Mouse (Mus musculus) kidney, embryonic 14.5 days (tissue): Measurements from ENCODE around the gene Il1rl2. TPM values are rescaled to one million over a fixed set of nuclear protein-coding genes. Genes with fewer than 3 reads are reported as not detected.

Experiments used
- ATAC-seq: fragments of 200-750 bp; cut with Nextera tagmentation; 2 replicates; pipeline ENCODE4 v1.8.0; 2017; ENCODE audit warnings: moderate number of reproducible peaks, mild to moderate bottlenecking, moderate TSS enrichment, moderate library complexity; ENCODE audit not compliant: low FRiP score, low TSS enrichment
- H3K27ac ChIP-seq: fragments of 300-500 bp; sonication (generic); 2 replicates; pipeline ENCODE4 v1.5.1; 2014; ENCODE audit warnings: low read depth, mild to moderate bottlenecking, low read length, moderate library complexity, mixed read lengths
- H3K27me3 ChIP-seq: fragments of 300-500 bp; sonication (generic); 2 replicates; pipeline ENCODE4 v1.6.1; 2014; ENCODE audit warnings: mild to moderate bottlenecking, low read length; ENCODE audit not compliant: control insufficient read depth, insufficient read depth
- H3K36me3 ChIP-seq: fragments of 300-500 bp; sonication (generic); 2 replicates; pipeline ENCODE4 v1.6.1; 2014; ENCODE audit warnings: low read length, mixed read lengths; ENCODE audit not compliant: control insufficient read depth, insufficient read depth
- H3K4me1 ChIP-seq: fragments of 300-500 bp; sonication (generic); 2 replicates; pipeline ENCODE4 v1.6.1; 2014; ENCODE audit warnings: low read length, mixed read lengths; ENCODE audit not compliant: control insufficient read depth, insufficient read depth
- H3K4me2 ChIP-seq: fragments of 300-500 bp; sonication (generic); replicated peaks from 2 replicates; pipeline ENCODE4 v1.6.1; 2014; ENCODE audit warnings: low read depth, mild to moderate bottlenecking, low read length
- H3K4me3 ChIP-seq: fragments of 300-500 bp; sonication (generic); 2 replicates; pipeline ENCODE4 v1.5.1; 2014; ENCODE audit warnings: mild to moderate bottlenecking, low read length
- H3K9ac ChIP-seq: fragments of 300-500 bp; sonication (generic); 2 replicates; pipeline ENCODE4 v1.6.1; 2014; ENCODE audit warnings: low read depth, mild to moderate bottlenecking, low read length, moderate library complexity
- H3K9me3 ChIP-seq: fragments of 300-500 bp; sonication (generic); 2 replicates; pipeline ENCODE4 v1.6.1; 2016; ENCODE audit warnings: low read length; ENCODE audit not compliant: control insufficient read depth
- WGBS: fragments of 180-500 bp; shearing (Covaris S2); extraction: QIAGEN DNeasy Blood & Tissue Kit; methylation state at CpG from one replicate; pipeline ENCODE4 v1.1.7; 2014; 5-methylcytosine and 5-hydroxymethylcytosine counted together
- polyA plus RNA-seq: library from polyadenylated mRNA; unstranded; fragments of >200 nt; fragmentation: Nextera tagmentation; extraction: Ambion mirVana; gene quantifications from 2 replicates; pipeline ENCODE4 v1.2.1, GENCODE M21; 2014

Il1rl2 gene
- polyA plus RNA-seq, 1 experiment from 2014 or later = 5.2 TPM

DNA sequence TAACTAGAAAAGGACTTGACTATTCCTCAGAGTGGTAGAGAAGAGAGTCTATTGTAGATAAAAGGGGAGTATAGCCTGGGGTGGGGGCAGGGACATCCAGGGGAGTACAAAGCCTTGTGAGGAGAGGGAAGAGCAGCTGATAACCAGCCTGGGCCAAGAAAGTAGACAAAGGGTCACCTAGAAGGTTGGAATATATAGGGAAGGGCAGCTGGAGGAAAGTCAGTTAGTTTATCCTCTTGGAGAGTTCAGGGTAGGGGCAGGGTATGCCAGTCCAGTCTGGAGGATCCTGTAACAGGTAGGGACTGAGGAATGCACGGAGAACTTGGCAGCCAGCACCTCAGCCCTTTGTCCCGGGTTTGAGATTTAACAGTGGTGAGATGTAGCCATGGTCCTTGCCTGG is 33.9 kb downstream of the Il1rl2 start:
- no peaks in the 10 kb centered on the region for H3K36me3 ChIP-seq
- H3K27ac ChIP-seq = no peak overlapping the region
- no peak overlapping the region for H3K9ac ChIP-seq
- H3K4me2 ChIP-seq = no peak overlapping the region
- no peaks in the 10 kb centered on the region for H3K27me3 ChIP-seq
- no peaks in the 10 kb centered on the region for H3K4me1 ChIP-seq
- no peaks in the 10 kb centered on the region for H3K9me3 ChIP-seq
- no peak for ATAC-seq
- WGBS = 91% methylated on average over 2 of the region's 2 CpGs
- no peak overlapping the region for H3K4me3 ChIP-seq

DNA sequence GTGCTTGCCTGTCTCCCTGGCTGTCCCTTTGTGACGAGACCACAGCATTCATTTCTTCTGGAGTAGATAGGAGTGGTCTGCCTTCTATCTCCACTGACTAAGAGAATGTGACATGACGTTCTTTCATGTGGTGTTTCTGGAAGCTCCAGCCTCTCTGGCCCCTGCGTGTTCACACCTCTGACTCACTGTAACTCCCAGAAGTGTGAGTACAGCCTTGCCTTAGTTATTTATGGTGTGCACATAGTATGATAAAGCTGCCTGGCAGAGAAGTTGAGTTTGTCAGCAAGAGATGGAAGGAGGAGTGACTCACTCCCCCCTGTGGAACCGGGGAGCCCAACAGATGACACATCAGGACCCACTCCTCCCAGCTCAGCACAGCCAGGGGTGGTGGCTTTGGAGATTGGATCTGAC is 34.4 kb downstream of the Il1rl2 start:
- no peaks in the 10 kb centered on the region for H3K27me3 ChIP-seq
- no peak for ATAC-seq
- 69% methylated on average over 4 of the region's 4 CpGs for WGBS

GRCm38 (mm10) chr1:40359731-40360130 is 35.3 kb downstream of the Il1rl2 start:
- Histone ChIP-seq H3K9me3 (no peaks in the 10 kb centered on the region), H3K27me3 (no peaks in the 10 kb centered on the region), H3K27ac (no peak overlapping the region), H3K9ac (no peak overlapping the region), H3K4me1 (no peaks in the 10 kb centered on the region), H3K36me3 (no peaks in the 10 kb centered on the region), H3K4me2 (no peak overlapping the region), H3K4me3 (no peak overlapping the region)
- WGBS = 51% methylated on average over 2 of the region's 2 CpGs
- no peak for ATAC-seq

More for the DNA sequence above, 34.4 kb downstream of the Il1rl2 start:
- Histone ChIP-seq H3K36me3 (no peaks in the 10 kb centered on the region), H3K4me1 (no peaks in the 10 kb centered on the region), H3K4me3 (no peak overlapping the region), H3K9me3 (no peaks in the 10 kb centered on the region), H3K4me2 (no peak overlapping the region), H3K27ac (no peak overlapping the region), H3K9ac (no peak overlapping the region)

DNA sequence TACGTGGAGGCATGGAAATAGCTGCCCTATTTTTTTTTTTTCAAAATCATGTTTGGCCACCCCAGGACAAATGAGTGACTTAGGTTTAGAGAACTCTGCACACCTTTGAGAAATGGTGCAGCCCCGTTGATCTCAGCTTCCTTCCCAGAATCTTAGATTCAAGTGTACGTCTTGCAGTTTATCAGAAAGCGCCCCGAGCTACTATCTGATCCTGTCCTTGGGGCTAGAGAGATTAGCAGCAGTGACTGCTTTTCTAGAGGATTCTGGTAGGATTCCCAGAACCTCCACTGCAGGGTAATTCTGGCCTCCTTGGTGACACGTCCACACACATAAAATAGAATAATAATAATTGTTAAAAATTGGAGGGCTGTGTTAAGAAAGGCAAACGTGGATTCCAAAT is 36.6 kb downstream of the Il1rl2 start:
- H3K4me2 ChIP-seq = no peak overlapping the region
- no peak overlapping the region for H3K9ac ChIP-seq
- no peaks in the 10 kb centered on the region for H3K4me1 ChIP-seq
- no peaks in the 10 kb centered on the region for H3K36me3 ChIP-seq
- no peak overlapping the region for H3K27ac ChIP-seq
- no peaks in the 10 kb centered on the region for H3K27me3 ChIP-seq
- WGBS = 83% methylated on average over 7 of the region's 7 CpGs
- H3K9me3 ChIP-seq = no peaks in the 10 kb centered on the region
- no peak overlapping the region for H3K4me3 ChIP-seq
- no peak for ATAC-seq

DNA sequence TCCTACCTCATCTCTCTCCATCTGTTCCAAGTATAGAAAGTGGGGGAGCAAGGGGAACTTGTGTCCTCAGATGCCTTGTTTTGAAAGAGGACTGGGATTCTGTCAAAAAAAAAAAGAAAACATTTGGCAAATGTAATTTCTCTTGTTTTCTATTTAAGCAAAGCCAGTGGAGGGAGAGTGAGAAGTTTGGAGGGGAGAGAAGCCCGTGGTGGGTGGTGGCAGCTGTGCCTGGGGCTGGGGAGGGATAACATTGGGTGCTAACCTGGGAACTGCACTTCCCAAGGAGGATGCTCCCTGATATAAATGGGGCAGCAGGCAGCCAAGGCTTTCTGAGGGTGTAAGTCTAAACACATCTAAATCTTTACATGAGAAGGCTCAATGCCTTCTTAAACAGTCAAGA is 37.2 kb downstream of the Il1rl2 start:
- Histone ChIP-seq H3K27ac (no peak overlapping the region), H3K9ac (no peak overlapping the region), H3K4me2 (no peak overlapping the region), H3K4me1 (no peaks in the 10 kb centered on the region), H3K36me3 (no peaks in the 10 kb centered on the region), H3K27me3 (no peaks in the 10 kb centered on the region), H3K4me3 (no peak overlapping the region), H3K9me3 (no peaks in the 10 kb centered on the region)
- no peak for ATAC-seq
- 81% methylated on average over 1 of the region's 1 CpGs for WGBS

- no peaks in the 10 kb centered on the region for H3K9me3 ChIP-seq
- H3K27ac ChIP-seq = no peak overlapping the region
- no peak overlapping the region for H3K4me2 ChIP-seq
- H3K4me3 ChIP-seq = no peak overlapping the region
- WGBS = 68% methylated on average over 11 of the region's 11 CpGs
- no peak overlapping the region for H3K9ac ChIP-seq
- no peak for ATAC-seq
- H3K27me3 ChIP-seq = no peaks in the 10 kb centered on the region
- no peaks in the 10 kb centered on the region for H3K36me3 ChIP-seq
- no peaks in the 10 kb centered on the region for H3K4me1 ChIP-seq
These were observed 38.4 kb downstream of the Il1rl2 start for GRCm38 (mm10) chr1:40362784-40363183.

DNA sequence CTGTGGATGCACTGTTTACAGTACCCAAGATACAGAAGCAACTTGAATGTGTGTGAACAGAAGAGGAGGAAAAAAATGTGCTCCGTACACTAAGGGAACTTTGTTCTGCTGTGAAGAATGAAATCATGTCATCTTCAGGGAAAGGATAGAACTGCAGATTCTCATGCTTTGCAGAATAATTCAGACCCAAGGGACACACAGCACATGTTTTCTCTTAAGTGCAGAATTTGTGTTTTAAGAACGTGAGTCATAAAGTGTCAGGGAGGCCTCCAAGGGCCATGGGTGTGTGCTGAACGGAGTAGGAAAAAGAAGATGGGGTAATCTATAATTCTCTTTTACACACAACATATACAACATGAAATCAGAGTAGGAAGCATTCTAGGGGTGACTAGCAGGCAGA is 48.5 kb downstream of the Il1rl2 start:
- H3K36me3 ChIP-seq = no peaks in the 10 kb centered on the region
- no peaks in the 10 kb centered on the region for H3K9me3 ChIP-seq
- H3K27ac ChIP-seq = no peak overlapping the region
- H3K4me3 ChIP-seq = no peak overlapping the region
- no peak overlapping the region for H3K4me2 ChIP-seq
- H3K9ac ChIP-seq = no peak overlapping the region
- 61% methylated on average over 3 of the region's 3 CpGs for WGBS
- no peaks in the 10 kb centered on the region for H3K27me3 ChIP-seq
- no peaks in the 10 kb centered on the region for H3K4me1 ChIP-seq
- ATAC-seq = no peak

- Histone ChIP-seq H3K4me3 (no peak overlapping the region), H3K27ac (no peak overlapping the region), H3K36me3 (no peaks in the 10 kb centered on the region), H3K9ac (no peak overlapping the region), H3K27me3 (no peaks in the 10 kb centered on the region), H3K9me3 (no peaks in the 10 kb centered on the region), H3K4me1 (no peaks in the 10 kb centered on the region), H3K4me2 (no peak overlapping the region)
- whole genome bisulfite sequencing = 83% methylated on average over 4 of the region's 4 CpGs
- no peak for ATAC-seq
These were observed 50.7 kb downstream of the Il1rl2 start for GRCm38 (mm10) chr1:40375148-40375547.

DNA sequence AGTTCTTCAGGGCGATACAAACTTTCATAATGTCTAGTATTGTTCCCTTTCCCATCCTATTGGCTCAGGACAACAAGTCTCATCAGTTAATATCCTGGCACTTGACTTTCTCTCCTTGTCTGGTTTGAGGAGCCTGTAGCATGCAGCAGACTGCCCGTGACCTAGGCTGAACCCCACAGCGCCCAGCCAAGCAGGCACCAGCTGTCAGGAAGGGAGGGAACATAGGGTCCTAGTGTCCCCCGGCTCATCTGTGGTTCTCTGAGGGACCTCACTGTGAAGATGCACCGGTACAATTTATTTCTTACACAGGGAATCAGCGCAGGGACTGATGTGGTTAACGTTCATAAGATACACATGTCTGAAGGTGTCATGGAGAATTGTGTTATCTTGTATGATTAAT is 52.3 kb downstream of the Il1rl2 start:
- H3K27me3 ChIP-seq = no peaks in the 10 kb centered on the region
- H3K9me3 ChIP-seq = no peaks in the 10 kb centered on the region
- WGBS = 56% methylated on average over 7 of the region's 7 CpGs
- no peak overlapping the region for H3K9ac ChIP-seq
- no peak overlapping the region for H3K4me3 ChIP-seq
- H3K4me2 ChIP-seq = no peak overlapping the region
- no peaks in the 10 kb centered on the region for H3K4me1 ChIP-seq
- no peak; the same call in 1 of the 2 replicates for ATAC-seq
- H3K36me3 ChIP-seq = no peaks in the 10 kb centered on the region
- no peak overlapping the region for H3K27ac ChIP-seq

GRCm38 (mm10) chr1:40378794-40379193 is 54.4 kb downstream of the Il1rl2 start:
- H3K27ac ChIP-seq = no peak overlapping the region
- H3K9me3 ChIP-seq = no peaks in the 10 kb centered on the region
- 16% methylated on average over 8 of the region's 8 CpGs for WGBS
- H3K9ac ChIP-seq = no peak overlapping the region
- no peak overlapping the region for H3K4me3 ChIP-seq
- no peak overlapping the region for H3K4me2 ChIP-seq
- H3K36me3 ChIP-seq = no peaks in the 10 kb centered on the region
- no peaks in the 10 kb centered on the region for H3K27me3 ChIP-seq
- H3K4me1 ChIP-seq = no peaks in the 10 kb centered on the region
- no peak; the same call in 1 of the 2 replicates for ATAC-seq
